Mouse (Mus musculus) myocyte (in vitro differentiated cells): ENCODE measurements around the gene Apol7a. TPM values are rescaled to one million over a fixed set of nuclear protein-coding genes. Genes with fewer than 3 reads are reported as not detected.
A peak's percentile ranks its signal among the peaks of the same experiment; 100 is the strongest.

Experiments
- H3K27me3 ChIP-seq: one replicate; pipeline ENCODE4 v1.6.1; 2011; ENCODE audit not compliant: control insufficient read depth, insufficient read depth, insufficient read length
- H3K36me3 ChIP-seq: one replicate; pipeline ENCODE4 v1.6.1; 2011; ENCODE audit not compliant: control insufficient read depth, insufficient read depth
- H3K4me2 ChIP-seq: one replicate; pipeline ENCODE4 v1.6.1; 2011; ENCODE audit warnings: low read depth, control low read depth
- H3K4me3 ChIP-seq: one replicate; pipeline ENCODE4 v1.5.1; 2011; ENCODE audit warnings: mild to moderate bottlenecking, control low read depth, moderate library complexity
- H3K79me2 ChIP-seq: one replicate; pipeline ENCODE4 v1.6.1; 2011; ENCODE audit not compliant: control insufficient read depth, insufficient read depth
- H3ac ChIP-seq: one replicate; pipeline ENCODE4 v1.6.1; 2011; ENCODE audit not compliant: control insufficient read depth, insufficient read length
- CEBPB ChIP-seq: IDR thresholded peaks from 2 replicates; pipeline ENCODE4 v1.6.1; 2011; ENCODE audit warnings: mild to moderate bottlenecking, moderate library complexity; ENCODE audit not compliant: poor library complexity, insufficient read depth, severe bottlenecking
- E2F4 ChIP-seq: IDR thresholded peaks from one replicate; pipeline ENCODE4 v1.6.1; 2011; ENCODE audit warnings: mild to moderate bottlenecking, control low read depth, moderate library complexity; ENCODE audit not compliant: insufficient read depth
- MAX ChIP-seq: IDR thresholded peaks from one replicate; pipeline ENCODE4 v1.6.1; 2011; ENCODE audit warnings: low read depth, mild to moderate bottlenecking, control low read depth
- MYOD1 ChIP-seq, 3 experiments: IDR thresholded peaks; one replicate each; pipeline ENCODE4 v1.6.1; 2011; ENCODE audit warnings: control low read depth in 2 of 3, low read depth in 2 of 3, mild to moderate bottlenecking in 2 of 3, moderate library complexity in 1 of 3; ENCODE audit not compliant: insufficient read length in 2 of 3, control insufficient read depth in 1 of 3
- MYOG ChIP-seq, 3 experiments: IDR thresholded peaks; one replicate each; pipeline ENCODE4 v1.6.1; 2011; ENCODE audit warnings: control low read depth in 2 of 3, low read depth in 2 of 3, mild to moderate bottlenecking in 2 of 3; ENCODE audit not compliant: insufficient read length in 2 of 3, control insufficient read depth in 1 of 3, insufficient read depth in 1 of 3
- POLR2A ChIP-seq: IDR thresholded peaks from one replicate; pipeline ENCODE4 v1.6.1; 2011; ENCODE audit warnings: low read depth, mild to moderate bottlenecking, control low read depth, moderate library complexity; ENCODE audit not compliant: insufficient read length
- POLR2AphosphoS2 ChIP-seq: IDR thresholded peaks from one replicate; pipeline ENCODE4 v1.6.1; 2011; ENCODE audit warnings: low read depth, control low read depth; ENCODE audit not compliant: insufficient read length
- REST ChIP-seq: IDR thresholded peaks from one replicate; pipeline ENCODE4 v1.6.1; 2011; ENCODE audit warnings: mild to moderate bottlenecking, control low read depth, moderate library complexity; ENCODE audit not compliant: insufficient read depth, insufficient read length
- SRF ChIP-seq: IDR thresholded peaks from one replicate; pipeline ENCODE4 v1.6.1; 2011; ENCODE audit warnings: low read depth; ENCODE audit not compliant: control insufficient read depth, insufficient read length
- TCF12 ChIP-seq: IDR thresholded peaks from one replicate; pipeline ENCODE4 v1.6.1; 2011; ENCODE audit warnings: mild to moderate bottlenecking, control low read depth; ENCODE audit not compliant: poor library complexity, insufficient read depth, severe bottlenecking
- TCF3 ChIP-seq: IDR thresholded peaks from one replicate; pipeline ENCODE4 v1.6.1; 2011; ENCODE audit warnings: low read depth, control low read depth; ENCODE audit not compliant: insufficient read length
- USF1 ChIP-seq: IDR thresholded peaks from one replicate; pipeline ENCODE4 v1.6.1; 2011; ENCODE audit warnings: low read depth, mild to moderate bottlenecking, control low read depth, moderate library complexity
- polyA plus RNA-seq: library from polyadenylated mRNA; unstranded; fragments of >200 nt; fragmentation: generic; extraction: Trizol; gene quantifications from one replicate; pipeline ENCODE4 v1.2.1, GENCODE M21; 2012; ENCODE audit warnings: missing spikeins

Gene Apol7a
- polyA plus RNA-seq, 1 experiment = 0.18 TPM

GRCm38 (mm10) chr15:77382271-77382850 lies 16.5 kb downstream of the Apol7a start:
- no peak overlapping the region for H3ac ChIP-seq
- TF ChIP-seq MYOD1 (IDR thresholded peaks at IDR 0.05; ENCODE audit: control insufficient read depth in 1 of 3, insufficient read length in 2 of 3, low read depth in 2 of 3) (no peak), MYOG (IDR thresholded peaks at IDR 0.05; ENCODE audit: control insufficient read depth in 1 of 3, insufficient read depth in 1 of 3, insufficient read length in 2 of 3, low read depth in 2 of 3) (no peak), TCF3 (no peak), USF1 (no peak), SRF (no peak), E2F4 (no peak), TCF12 (no peak), POLR2A (no peak)
- H3K4me3 ChIP-seq = no peak overlapping the region
- H3K79me2 ChIP-seq = no peaks in the 10 kb centered on the region
- no peak overlapping the region for H3K4me2 ChIP-seq
- H3K27me3 ChIP-seq = no peaks in the 10 kb centered on the region
- H3K36me3 ChIP-seq = no peaks in the 10 kb centered on the region

DNA sequence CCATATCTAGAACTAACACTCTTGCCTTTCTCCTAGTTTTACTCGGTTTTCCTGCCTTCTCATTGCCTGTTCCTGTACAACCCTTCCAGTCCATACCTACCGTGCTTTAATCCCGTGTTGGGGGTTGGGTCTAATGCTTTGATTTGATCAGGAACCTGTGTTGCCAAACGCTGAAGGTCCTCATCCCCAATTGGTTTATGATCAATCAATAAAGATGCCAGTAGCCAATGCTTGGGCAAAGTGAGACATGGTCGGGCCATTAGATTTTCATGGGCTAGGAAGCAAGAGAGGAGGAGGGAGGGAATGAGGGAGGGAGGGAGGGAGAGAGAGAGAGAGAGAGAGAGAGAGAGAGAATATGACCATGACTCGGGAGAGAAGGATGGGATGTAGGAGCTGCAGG lies 17.4 kb downstream of the Apol7a start:
- H3K36me3 ChIP-seq = no peaks in the 10 kb centered on the region
- no peak overlapping the region for H3K4me3 ChIP-seq
- H3K27me3 ChIP-seq = no peaks in the 10 kb centered on the region
- no peaks in the 10 kb centered on the region for H3K79me2 ChIP-seq
- H3ac ChIP-seq = no peak overlapping the region
- TF ChIP-seq USF1 = no peak
- H3K4me2 ChIP-seq = no peak overlapping the region

DNA sequence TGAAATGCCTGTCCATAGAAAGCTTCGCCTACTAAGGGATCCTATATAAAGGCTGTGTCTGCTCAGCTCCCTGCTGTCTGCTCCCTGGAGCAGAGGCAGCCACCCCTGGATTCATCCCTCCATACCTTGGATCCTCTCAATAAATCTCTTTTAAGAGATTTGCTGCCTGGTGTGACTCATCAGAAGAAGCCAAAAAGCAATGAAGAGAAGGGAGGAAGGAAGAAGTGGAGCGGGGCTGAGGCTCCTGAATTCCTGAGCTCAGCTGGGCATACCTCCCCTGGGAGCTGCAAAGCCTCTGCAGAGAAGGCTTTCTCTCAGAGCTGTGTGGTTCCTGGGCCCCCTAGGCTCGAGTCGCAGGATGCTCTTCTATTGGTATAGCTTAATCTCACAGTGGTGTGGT lies 19.0 kb downstream of the Apol7a start:
- peak overlapping the region; percentile 49 for H3K4me2 ChIP-seq
- TF ChIP-seq REST = no peak
- TF ChIP-seq MAX = no peak
- TF ChIP-seq POLR2A = no peak
- no peak for TF ChIP-seq POLR2AphosphoS2
- no peak for TF ChIP-seq SRF
- H3K27me3 ChIP-seq = no peaks in the 10 kb centered on the region
- no peaks in the 10 kb centered on the region for H3K36me3 ChIP-seq
- H3K4me3 ChIP-seq = no peak overlapping the region
- no peaks in the 10 kb centered on the region for H3K79me2 ChIP-seq
- H3ac ChIP-seq = no peak overlapping the region

GRCm38 (mm10) chr15:77377419-77377818 lies 21.5 kb downstream of the Apol7a start:
- no peak overlapping the region for H3K4me2 ChIP-seq
- H3K36me3 ChIP-seq = no peaks in the 10 kb centered on the region
- TF ChIP-seq TCF12 (no peak), POLR2A (no peak), MAX (no peak), CEBPB (no peak), SRF (no peak), MYOG (IDR thresholded peaks at IDR 0.05; ENCODE audit: control insufficient read depth in 1 of 3, insufficient read depth in 1 of 3, insufficient read length in 2 of 3, low read depth in 2 of 3) (no peak), POLR2AphosphoS2 (no peak)
- H3K79me2 ChIP-seq = no peaks in the 10 kb centered on the region
- no peaks in the 10 kb centered on the region for H3K27me3 ChIP-seq
- H3ac ChIP-seq = no peak overlapping the region
- H3K4me3 ChIP-seq = no peak overlapping the region

DNA sequence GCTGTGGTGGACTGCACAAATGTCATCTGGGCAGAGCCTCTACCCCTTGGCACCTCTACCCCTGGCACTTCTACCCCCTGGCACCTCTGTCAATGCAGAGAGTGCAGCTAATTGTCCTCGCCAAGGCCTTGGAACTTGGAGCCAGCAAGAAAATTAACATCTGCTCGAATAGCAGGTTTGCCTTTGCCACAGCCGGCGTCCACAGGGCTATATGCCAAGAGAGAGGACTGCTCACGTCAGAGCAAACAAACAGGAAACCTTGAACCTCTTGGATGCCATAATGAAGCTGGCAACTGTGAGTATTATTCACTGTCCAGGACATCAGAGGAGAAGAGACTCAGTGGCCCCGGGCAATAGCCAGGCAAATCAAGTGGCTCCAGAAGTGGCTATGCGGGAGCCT lies 22.0 kb downstream of the Apol7a start:
- Histone ChIP-seq H3K36me3 (no peaks in the 10 kb centered on the region), H3K4me2 (no peak overlapping the region), H3ac (no peak overlapping the region), H3K79me2 (no peaks in the 10 kb centered on the region), H3K4me3 (no peak overlapping the region), H3K27me3 (no peaks in the 10 kb centered on the region)
- TF ChIP-seq MYOD1 (IDR thresholded peaks at IDR 0.05; ENCODE audit: control insufficient read depth in 1 of 3, insufficient read length in 2 of 3, low read depth in 2 of 3) = no peak
- no peak for TF ChIP-seq USF1

GRCm38 (mm10) chr15:77370588-77370987 lies 28.3 kb downstream of the Apol7a start:
- Histone ChIP-seq H3K79me2 (no peaks in the 10 kb centered on the region), H3K36me3 (no peaks in the 10 kb centered on the region), H3ac (no peak overlapping the region), H3K4me3 (no peak overlapping the region), H3K4me2 (no peak overlapping the region), H3K27me3 (no peaks in the 10 kb centered on the region)
- no peak for TF ChIP-seq TCF12
- TF ChIP-seq TCF3 = no peak
